Mouse (Mus musculus): ENCODE data around the gene Camta2. TPM values are rescaled to one million over a fixed set of nuclear protein-coding genes. Genes with fewer than 3 reads are reported as not detected.

The Camta2 gene
- polyA plus RNA-seq, 2 experiments = 2.1 to 2.7 TPM

DNA sequence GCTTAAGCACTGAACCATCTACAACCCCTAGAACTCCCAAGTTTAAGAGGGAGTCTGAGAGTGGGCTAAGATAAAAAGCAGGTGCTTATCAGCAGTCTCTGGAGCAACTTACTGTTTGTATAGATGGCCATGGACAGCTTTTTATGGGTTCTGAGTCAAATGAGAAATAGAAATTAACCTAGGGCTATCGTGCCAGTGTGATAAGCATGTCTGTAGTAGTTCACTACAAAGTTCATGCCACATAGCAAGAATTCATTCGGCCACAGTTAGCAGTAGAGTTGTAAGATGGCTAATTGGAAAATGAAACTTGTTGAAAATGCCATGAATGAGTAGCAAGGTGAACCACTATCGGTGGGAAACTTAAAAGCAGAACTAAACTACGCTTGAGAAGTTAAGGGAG, 39.4 kb downstream of the Camta2 start:
- peak overlapping the region; percentile 82 to 93 for H3K4me3 ChIP-seq (ENCODE audit: insufficient read depth in 1 of 2, low read depth in 2 of 2, low read length in 2 of 2)
- WGBS (ENCODE audit: insufficient replicate concordance) = 7% methylated on average over 4 of the region's 4 CpGs
- H3K9ac ChIP-seq (replicated peaks) = peak overlapping the region; percentile 99
- peaks cover 49% of the 10 kb centered on the region for H3K36me3 ChIP-seq (replicated peaks; ENCODE audit: control insufficient read depth, insufficient read depth, low read depth)
- peak overlapping the region; percentile 85 for H3K4me2 ChIP-seq (ENCODE audit: low read depth)
- peak overlapping the region; percentile 95 for H3K27ac ChIP-seq
- no peak for TF ChIP-seq CTCF (IDR thresholded peaks at IDR 0.05; ENCODE audit: low read depth)
- peak; percentile 76 for TF ChIP-seq EP300 (IDR thresholded peaks at IDR 0.05; ENCODE audit: low read depth)
- no peaks in the 10 kb centered on the region for H3K27me3 ChIP-seq (ENCODE audit: control insufficient read depth, insufficient read depth, low read length)
- ATAC-seq (ENCODE audit: insufficient read depth) (peak; percentile 10; the same call in 1 of the 2 replicates), DNase-seq (ENCODE audit: low read depth in 3 of 3, low spot score in 3 of 3) (peak; percentile 54 to 67 (median 66))
- no peaks in the 10 kb centered on the region for H3K9me3 ChIP-seq (ENCODE audit: control insufficient read depth, low read length)
- H3K4me1 ChIP-seq (replicated peaks; ENCODE audit: control insufficient read depth in 2 of 2, insufficient read depth in 2 of 2, low read length in 1 of 2) = peaks cover 43 to 56% of the 10 kb centered on the region in 2 experiments

DNA sequence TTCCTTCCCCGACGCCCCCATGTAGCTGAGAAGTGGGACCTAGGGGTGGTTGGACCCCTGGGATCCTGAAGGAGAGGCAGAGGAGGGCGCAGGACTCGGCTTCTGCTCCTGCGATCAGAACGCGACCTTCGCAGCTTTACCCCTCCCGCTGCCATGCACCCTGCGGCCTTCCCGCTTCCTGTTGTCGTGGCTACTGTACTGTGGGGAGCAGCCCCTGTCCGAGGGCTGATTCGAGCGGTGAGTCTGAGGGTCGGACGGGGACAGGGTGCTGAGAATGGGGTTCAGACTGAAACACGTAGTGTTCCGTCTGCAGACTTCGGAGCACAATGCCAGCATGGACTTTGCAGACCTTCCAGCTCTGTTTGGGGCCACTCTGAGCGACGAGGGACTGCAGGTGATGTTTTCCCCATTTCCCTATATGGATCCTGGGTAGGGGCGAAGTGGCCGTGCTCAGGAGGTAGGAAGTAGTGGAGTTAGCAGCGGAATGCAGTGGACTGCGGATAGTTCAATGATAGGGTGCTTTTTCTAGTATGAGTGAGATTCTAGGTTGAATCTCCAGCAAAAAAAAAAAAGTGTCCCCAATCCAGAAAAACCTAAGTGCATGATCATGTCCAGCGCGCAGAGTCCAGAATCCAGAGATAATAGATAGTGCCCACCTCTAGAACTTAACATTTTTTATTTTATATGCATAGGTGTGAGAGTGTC, 40.0 kb downstream of the Camta2 start:
- H3K27ac ChIP-seq = peak overlapping the region; percentile 95
- H3K9ac ChIP-seq (replicated peaks) = peak overlapping the region; percentile 99
- H3K4me3 ChIP-seq (ENCODE audit: insufficient read depth in 1 of 2, low read depth in 2 of 2, low read length in 2 of 2) = peak overlapping the region; percentile 82 to 93
- H3K36me3 ChIP-seq (replicated peaks; ENCODE audit: control insufficient read depth, insufficient read depth, low read depth) = peaks cover 48% of the 10 kb centered on the region
- 2% methylated on average over 28 of the region's 28 CpGs for WGBS (ENCODE audit: insufficient replicate concordance)
- no peaks in the 10 kb centered on the region for H3K27me3 ChIP-seq (ENCODE audit: control insufficient read depth, insufficient read depth, low read length)
- peak; percentile 19 for ATAC-seq (ENCODE audit: insufficient read depth)
- H3K4me1 ChIP-seq (replicated peaks; ENCODE audit: control insufficient read depth in 2 of 2, insufficient read depth in 2 of 2, low read length in 1 of 2) = peaks cover 43 to 55% of the 10 kb centered on the region in 2 experiments
- TF ChIP-seq CTCF (IDR thresholded peaks at IDR 0.05; ENCODE audit: low read depth) (no peak), EP300 (IDR thresholded peaks at IDR 0.05; ENCODE audit: low read depth) (no peak)
- H3K4me2 ChIP-seq (ENCODE audit: low read depth) = peak overlapping the region; percentile 85
- no peaks in the 10 kb centered on the region for H3K9me3 ChIP-seq (ENCODE audit: control insufficient read depth, low read length)
- DNase-seq (ENCODE audit: low read depth in 3 of 3, low spot score in 3 of 3) = no peak

DNA sequence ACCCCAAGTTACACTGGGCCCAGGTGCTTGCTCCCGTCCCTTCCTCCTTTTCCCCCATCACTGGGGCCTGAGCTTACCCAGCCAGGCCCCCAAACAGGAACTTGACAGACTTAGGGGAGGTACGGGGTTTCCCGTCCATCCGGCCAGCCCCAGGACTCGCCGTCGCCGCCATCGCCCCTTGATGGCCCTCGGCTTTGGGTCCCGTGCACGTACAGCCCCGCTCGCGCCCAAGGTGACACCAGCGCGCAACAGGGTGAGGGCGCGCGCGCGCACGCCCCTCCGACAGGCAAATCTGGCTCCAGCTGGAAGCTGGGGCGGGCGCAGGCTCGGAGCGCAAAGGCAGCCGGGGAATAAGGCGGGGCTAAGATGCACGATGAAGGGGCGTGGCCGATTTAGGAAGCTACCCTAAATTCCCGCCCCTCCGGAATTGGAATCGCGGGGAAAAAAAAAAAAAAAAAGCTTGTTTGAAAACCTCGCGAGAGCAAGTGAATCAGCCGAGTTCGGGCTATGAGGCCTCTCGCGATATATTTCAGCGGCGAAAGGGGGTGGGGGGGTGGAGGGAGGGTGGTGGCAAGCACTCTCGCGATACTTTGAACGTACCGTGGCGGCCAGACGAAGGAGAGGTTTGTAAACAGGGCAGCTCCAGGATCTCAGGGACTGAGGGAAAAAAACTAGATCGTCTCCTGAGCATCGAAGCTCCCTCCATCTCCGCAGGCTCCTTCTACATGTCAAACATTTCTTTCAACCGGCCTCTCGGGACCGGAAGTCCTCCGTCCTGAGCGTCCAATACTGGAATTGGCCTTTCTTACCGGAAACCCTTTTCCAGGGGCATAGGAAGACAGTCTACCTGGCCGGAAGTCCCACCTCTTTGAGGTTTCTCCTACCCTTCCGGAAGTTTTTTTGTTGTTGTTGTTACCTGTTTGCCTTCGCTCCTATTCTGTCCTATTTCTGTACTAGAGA, 40.9 kb downstream of the Camta2 start, which contains the start of the genes Rnf167 and Slc25a11:
Gene Rnf167 (plus strand): TSS at position 545 of the 960 bp plus-strand sequence.
Gene Slc25a11 (minus strand): TSS at position 789 of the 960 bp plus-strand sequence.
- Histone ChIP-seq H3K36me3 (replicated peaks; ENCODE audit: control insufficient read depth, insufficient read depth, low read depth) (peaks cover 39% of the 10 kb centered on the region), H3K27me3 (ENCODE audit: control insufficient read depth, insufficient read depth, low read length) (no peaks in the 10 kb centered on the region), H3K9ac (replicated peaks) (peak within 1 kb of the TSS; percentile 99), H3K4me3 (ENCODE audit: insufficient read depth in 1 of 2, low read depth in 2 of 2, low read length in 2 of 2) (peak within 1 kb of the TSS; percentile 82 to 93), H3K27ac (peak within 1 kb of the TSS; percentile 95), H3K4me2 (ENCODE audit: low read depth) (peak within 1 kb of the TSS; percentile 97), H3K9me3 (ENCODE audit: control insufficient read depth, low read length) (no peaks in the 10 kb centered on the region), H3K4me1 (replicated peaks; ENCODE audit: control insufficient read depth in 2 of 2, insufficient read depth in 2 of 2, low read length in 1 of 2) (peaks cover 38 to 48% of the 10 kb centered on the region in 2 experiments)
- WGBS (ENCODE audit: insufficient replicate concordance) = under 1% methylated on average over 63 of the region's 63 CpGs
- TF ChIP-seq CTCF (IDR thresholded peaks at IDR 0.05; ENCODE audit: low read depth) (peak; percentile 46), EP300 (IDR thresholded peaks at IDR 0.05; ENCODE audit: low read depth) (peak; percentile 77)
- peak; percentile 83 for ATAC-seq (ENCODE audit: insufficient read depth)
- peak; percentile 98 to 99 (median 98) for DNase-seq (ENCODE audit: low read depth in 3 of 3, low spot score in 3 of 3)

GRCm38 (mm10) chr11:70646259-70646555, 41.7 kb downstream of the Camta2 start:
- Histone ChIP-seq H3K4me3 (ENCODE audit: insufficient read depth in 1 of 2, low read depth in 2 of 2, low read length in 2 of 2) (peak overlapping the region; percentile 61 to 93), H3K36me3 (replicated peaks; ENCODE audit: control insufficient read depth, insufficient read depth, low read depth) (peaks cover 31% of the 10 kb centered on the region), H3K27ac (peak overlapping the region; percentile 53), H3K9ac (replicated peaks) (peak overlapping the region; percentile 79), H3K4me2 (ENCODE audit: low read depth) (peak overlapping the region; percentile 97), H3K27me3 (ENCODE audit: control insufficient read depth, insufficient read depth, low read length) (no peaks in the 10 kb centered on the region), H3K4me1 (replicated peaks; ENCODE audit: control insufficient read depth in 2 of 2, insufficient read depth in 2 of 2, low read length in 1 of 2) (peaks cover 30 to 41% of the 10 kb centered on the region in 2 experiments), H3K9me3 (ENCODE audit: control insufficient read depth, low read length) (no peaks in the 10 kb centered on the region)
- DNase-seq (ENCODE audit: low read depth in 3 of 3, low spot score in 3 of 3) = no peak
- no peak for TF ChIP-seq EP300 (IDR thresholded peaks at IDR 0.05; ENCODE audit: low read depth)
- TF ChIP-seq CTCF (IDR thresholded peaks at IDR 0.05; ENCODE audit: low read depth) = no peak
- ATAC-seq (ENCODE audit: insufficient read depth) = no peak
- 17% methylated on average over 3 of the region's 3 CpGs for WGBS (ENCODE audit: insufficient replicate concordance)
